Mouse (Mus musculus) large intestine, adult 2 months (tissue): ENCODE results near the gene Apcs. TPM values are rescaled to one million over a fixed set of nuclear protein-coding genes. Genes with fewer than 3 reads are reported as not detected.

Source experiments
- DNase-seq: peaks from one replicate; pipeline ENCODE4 v3.0.0-alpha.2; 2012; ENCODE audit warnings: low read depth, low spot score
- WGBS: fragments of 180-500 bp; shearing (Covaris S2); methylation state at CpG from one replicate; pipeline ENCODE4 v1.1.7; 2018; 5-methylcytosine and 5-hydroxymethylcytosine counted together
- polyA plus RNA-seq: library from polyadenylated mRNA; depleted of rRNA; stranded (reverse); fragments of >200 nt; gene quantifications from 2 replicates; pipeline ENCODE4 v1.2.3, GENCODE M21; 2012; rRNA removed

Apcs gene
- polyA plus RNA-seq: not detected in 2 replicates

GRCm38 (mm10) chr1:172894777-172895357, at the start of gene Apcs:
TSS of gene Apcs (minus strand) at chr1:172895041.
- DNase-seq: no peak
- WGBS: 34% methylated on average over 2 of the region's 2 CpGs

- 85% methylated on average over 2 of the region's 2 CpGs for WGBS
- no peak for DNase-seq
Observed at GRCm38 (mm10) chr1:172932197-172932596, 37.4 kb upstream of the Apcs start.

GRCm38 (mm10) chr1:172918450-172918849, 23.6 kb upstream of the Apcs start:
- no peak for DNase-seq
- 75% methylated on average over 2 of the region's 2 CpGs for WGBS

GRCm38 (mm10) chr1:172917115-172917514, 22.3 kb upstream of the Apcs start:
- WGBS: 75% methylated on average over 1 of the region's 1 CpGs
- DNase-seq: no peak

GRCm38 (mm10) chr1:172903313-172903712, 8.5 kb upstream of the Apcs start:
- DNase-seq: no peak

- 77% methylated on average over 2 of the region's 2 CpGs for WGBS
- no peak for DNase-seq
Observed at GRCm38 (mm10) chr1:172895435-172895834, 594 bp upstream of the Apcs start.

- DNase-seq: no peak
- WGBS: 74% methylated on average over 1 of the region's 1 CpGs
Observed at GRCm38 (mm10) chr1:172876675-172877074, 18.2 kb downstream of the Apcs start.

- DNase-seq: no peak
- 69% methylated on average over 4 of the region's 4 CpGs for WGBS
Observed at GRCm38 (mm10) chr1:172875265-172875664, 19.6 kb downstream of the Apcs start.

- WGBS: 89% methylated on average over 2 of the region's 2 CpGs
Observed at GRCm38 (mm10) chr1:172848171-172848570, 46.7 kb downstream of the Apcs start.

GRCm38 (mm10) chr1:172847044-172847761, 47.6 kb downstream of the Apcs start:
- 70% methylated on average over 2 of the region's 2 CpGs for WGBS
- DNase-seq: no peak

More at GRCm38 (mm10) chr1:172848171-172848570, 46.7 kb downstream of the Apcs start:
- no peak for DNase-seq

Other genes with a start within 250 kb of the Apcs start
- gene Crp, start 197.0 kb downstream of the Apcs start, polyA plus RNA-seq: not detected in 2 replicates
- not detected in 2 replicates for gene Olfr16, start 55.4 kb upstream of the Apcs start, polyA plus RNA-seq
- gene Olfr1408, start 242.3 kb upstream of the Apcs start, polyA plus RNA-seq: not detected in 2 replicates